Mouse (Mus musculus) gastrocnemius, postnatal 4 days (tissue): ENCODE results near the gene Padi4. TPM values are rescaled to one million over a fixed set of nuclear protein-coding genes. Genes with fewer than 3 reads are reported as not detected.
A peak's percentile ranks its signal among the peaks of the same experiment; 100 is the strongest.

Experiments
- DNase-seq, 2 experiments: peaks; one replicate each; pipeline ENCODE4 v3.0.0; 2021 to 2022; ENCODE audit warnings: low spot score in 2 of 2, mixed read lengths in 2 of 2
- long read RNA-seq, 2 experiments: library from polyadenylated mRNA; stranded (forward); transcript quantifications; one replicate each; pipeline ENCODE4 v2.0.0; 2021
- total RNA-seq, 2 experiments: library from RNA; stranded (reverse); gene quantifications; 2 replicates each; pipeline ENCODE4 v1.2.3; 2021

The Padi4 gene
- under 1 TPM; 0.29 to 0.52 TPM for total RNA-seq
- long read RNA-seq, experiment 1, partial matches to known transcripts: 1 of 4 reads
- long read RNA-seq, experiment 1, other reads (novel, unspliced or antisense): 2 of 4 reads
- long read RNA-seq, experiment 2, partial matches to known transcripts: 0 of 2 reads
- long read RNA-seq, experiment 2, other reads (novel, unspliced or antisense): 0 of 2 reads

GRCm38 (mm10) chr4:140774025-140774800, at the start of gene Padi4:
Gene Padi4 (minus strand): TSS chr4:140774236.
- DNase-seq: no peak

GRCm38 (mm10) chr4:140821988-140822387, 48.0 kb upstream of the Padi4 start:
- DNase-seq: peak in 1 of 2 experiments; percentile 51

- no peak for DNase-seq
Observed at GRCm38 (mm10) chr4:140817413-140817812, 43.4 kb upstream of the Padi4 start.

- DNase-seq: no peak
Observed at GRCm38 (mm10) chr4:140815996-140816917, 42.2 kb upstream of the Padi4 start.

GRCm38 (mm10) chr4:140815496-140815895, 41.5 kb upstream of the Padi4 start:
- no peak for DNase-seq

- DNase-seq: peak in 1 of 2 experiments; percentile 48
Observed at GRCm38 (mm10) chr4:140814241-140815225, 40.5 kb upstream of the Padi4 start.

- DNase-seq: no peak
Observed at GRCm38 (mm10) chr4:140813358-140814185, 39.5 kb upstream of the Padi4 start.

- DNase-seq: peak in 1 of 2 experiments; percentile 35
Observed at GRCm38 (mm10) chr4:140812609-140813008, 38.6 kb upstream of the Padi4 start.

GRCm38 (mm10) chr4:140812191-140812590, 38.2 kb upstream of the Padi4 start:
- DNase-seq: no peak

GRCm38 (mm10) chr4:140810458-140811260, 36.6 kb upstream of the Padi4 start, which contains the start of gene Padi3:
Gene Padi3 (minus strand): TSS chr4:140810648.
- DNase-seq: no peak

- no peak for DNase-seq
Observed at GRCm38 (mm10) chr4:140809118-140809517, 35.1 kb upstream of the Padi4 start.

- DNase-seq: no peak
Observed at GRCm38 (mm10) chr4:140804601-140805000, 30.6 kb upstream of the Padi4 start.

- DNase-seq: no peak
Observed at GRCm38 (mm10) chr4:140801364-140801763, 27.3 kb upstream of the Padi4 start.

- DNase-seq: no peak
Observed at GRCm38 (mm10) chr4:140796786-140797185, 22.8 kb upstream of the Padi4 start.

GRCm38 (mm10) chr4:140794678-140795077, 20.6 kb upstream of the Padi4 start:
- DNase-seq: no peak

- no peak for DNase-seq
Observed at GRCm38 (mm10) chr4:140793795-140794194, 19.8 kb upstream of the Padi4 start.

- DNase-seq: no peak
Observed at GRCm38 (mm10) chr4:140792584-140792983, 18.5 kb upstream of the Padi4 start.

- DNase-seq: no peak
Observed at GRCm38 (mm10) chr4:140791071-140791470, 17.0 kb upstream of the Padi4 start.

GRCm38 (mm10) chr4:140789983-140790382, 15.9 kb upstream of the Padi4 start:
- DNase-seq: no peak
